Mouse (Mus musculus) liver, postnatal 0 days (tissue): Measurements from ENCODE around the gene Fbxw4. TPM values are rescaled to one million over a fixed set of nuclear protein-coding genes. Genes with fewer than 3 reads are reported as not detected.
A peak's percentile ranks its signal among the peaks of the same experiment; 100 is the strongest.

ENCODE experiments used
- ATAC-seq: fragments of 200-750 bp; cut with Nextera tagmentation; 2 replicates; pipeline ENCODE4 v1.8.0; 2017; ENCODE audit warnings: mild to moderate bottlenecking, moderate library complexity
- DNase-seq: peaks from one replicate; pipeline ENCODE4 v3.0.0-alpha.2; 2016
- H3K27ac ChIP-seq: fragments of 300-500 bp; sonication (generic); 2 replicates; pipeline ENCODE4 v1.5.1; 2014; ENCODE audit warnings: antibody characterized with exemption, moderate library complexity, mild to moderate bottlenecking, low read depth
- H3K27me3 ChIP-seq: fragments of 300-500 bp; sonication (generic); 2 replicates; pipeline ENCODE4 v1.6.1; 2014; ENCODE audit warnings: low read length, control low read depth, mixed read lengths; ENCODE audit not compliant: insufficient read depth
- H3K36me3 ChIP-seq: fragments of 300-500 bp; sonication (generic); replicated peaks from 2 replicates; pipeline ENCODE4 v1.6.1; 2014; ENCODE audit warnings: mild to moderate bottlenecking, control low read depth, low read length, moderate library complexity, mixed read lengths; ENCODE audit not compliant: insufficient read depth
- H3K4me1 ChIP-seq: fragments of 300-500 bp; sonication (generic); 2 replicates; pipeline ENCODE4 v1.6.1; 2014; ENCODE audit warnings: antibody characterized with exemption, mild to moderate bottlenecking, control low read depth; ENCODE audit not compliant: insufficient read depth
- H3K4me2 ChIP-seq: fragments of 300-500 bp; sonication (generic); 2 replicates; pipeline ENCODE4 v1.6.1; 2014; ENCODE audit warnings: low read depth, mild to moderate bottlenecking, low read length, moderate library complexity, mixed read lengths
- H3K4me3 ChIP-seq: fragments of 300-500 bp; sonication (generic); 2 replicates; pipeline ENCODE4 v1.5.1; 2014; ENCODE audit warnings: low read depth, low read length
- H3K9ac ChIP-seq: fragments of 300-500 bp; sonication (generic); replicated peaks from 2 replicates; pipeline ENCODE4 v1.6.1; 2014; ENCODE audit warnings: mild to moderate bottlenecking, moderate library complexity
- H3K9me3 ChIP-seq: fragments of 300-500 bp; sonication (generic); 2 replicates; pipeline ENCODE4 v1.6.1; 2016; ENCODE audit warnings: mild to moderate bottlenecking, control low read depth, low read length, mixed read lengths
- CTCF ChIP-seq: sonication (generic); IDR thresholded peaks from 2 replicates; pipeline ENCODE4 v1.5.1; 2016; ENCODE audit warnings: antibody characterized with exemption, low read depth
- EP300 ChIP-seq: IDR thresholded peaks from 2 replicates; pipeline ENCODE4 v1.6.1; 2016; ENCODE audit warnings: antibody characterized with exemption, low read depth, mild to moderate bottlenecking
- WGBS: fragments of 180-500 bp; shearing (Covaris S2); extraction: QIAGEN DNeasy Blood & Tissue Kit; methylation state at CpG from one replicate; pipeline ENCODE4 v1.1.7; 2014; ENCODE audit not compliant: insufficient replicate concordance; 5-methylcytosine and 5-hydroxymethylcytosine counted together
- polyA plus RNA-seq: library from polyadenylated mRNA; unstranded; fragments of >200 nt; fragmentation: Nextera tagmentation; extraction: Ambion mirVana; gene quantifications from 2 replicates; pipeline ENCODE4 v1.2.1, GENCODE M21; 2015

Gene Fbxw4
- polyA plus RNA-seq, 1 experiment from 2014 or later: 2.2 TPM

- no peak overlapping the region for H3K4me2 ChIP-seq
- no peak overlapping the region for H3K9ac ChIP-seq
- H3K9me3 ChIP-seq: no peaks in the 10 kb centered on the region
- no peak overlapping the region for H3K4me3 ChIP-seq
- H3K27me3 ChIP-seq: no peaks in the 10 kb centered on the region
- no peak overlapping the region for H3K27ac ChIP-seq
- H3K4me1 ChIP-seq: peaks cover 11% of the 10 kb centered on the region
- H3K36me3 ChIP-seq: peaks cover 16% of the 10 kb centered on the region
- ATAC-seq (peak; percentile 66), DNase-seq (peak; percentile 81)
- TF ChIP-seq EP300 (no peak), CTCF (peak; percentile 85)
- WGBS: 52% methylated on average over 3 of the region's 3 CpGs
These were observed 78.9 kb downstream of the Fbxw4 start for GRCm38 (mm10) chr19:45581257-45581656.

- 87% methylated on average over 12 of the region's 12 CpGs for WGBS
- peaks cover 21% of the 10 kb centered on the region for H3K4me1 ChIP-seq
- H3K27me3 ChIP-seq: no peaks in the 10 kb centered on the region
- H3K9me3 ChIP-seq: no peaks in the 10 kb centered on the region
- no peak overlapping the region for H3K9ac ChIP-seq
- peaks cover 18% of the 10 kb centered on the region for H3K36me3 ChIP-seq
- TF ChIP-seq CTCF (no peak), EP300 (no peak)
- no peak for DNase-seq
- no peak overlapping the region for H3K4me3 ChIP-seq
- H3K4me2 ChIP-seq: no peak overlapping the region
- H3K27ac ChIP-seq: no peak overlapping the region
- no peak for ATAC-seq
These were observed 79.9 kb downstream of the Fbxw4 start for GRCm38 (mm10) chr19:45580235-45580634.

GRCm38 (mm10) chr19:45579416-45579815 lies 80.7 kb downstream of the Fbxw4 start:
- H3K36me3 ChIP-seq: peaks cover 18% of the 10 kb centered on the region
- H3K4me2 ChIP-seq: no peak overlapping the region
- WGBS: 89% methylated on average over 7 of the region's 7 CpGs
- no peak overlapping the region for H3K4me3 ChIP-seq
- H3K4me1 ChIP-seq: peaks cover 27% of the 10 kb centered on the region
- H3K27me3 ChIP-seq: no peaks in the 10 kb centered on the region
- ATAC-seq: no peak
- TF ChIP-seq EP300: no peak
- no peak for TF ChIP-seq CTCF
- no peak overlapping the region for H3K9ac ChIP-seq
- no peaks in the 10 kb centered on the region for H3K9me3 ChIP-seq
- no peak overlapping the region for H3K27ac ChIP-seq
- no peak for DNase-seq

- Histone ChIP-seq H3K9me3 (no peaks in the 10 kb centered on the region), H3K4me3 (no peak overlapping the region), H3K36me3 (peaks cover 18% of the 10 kb centered on the region), H3K4me1 (peaks cover 27% of the 10 kb centered on the region), H3K9ac (no peak overlapping the region), H3K27me3 (no peaks in the 10 kb centered on the region), H3K4me2 (no peak overlapping the region), H3K27ac (no peak overlapping the region)
- WGBS: 87% methylated on average over 12 of the region's 12 CpGs
- DNase-seq: no peak
- no peak for TF ChIP-seq CTCF
- no peak for ATAC-seq
These were observed 81.1 kb downstream of the Fbxw4 start for GRCm38 (mm10) chr19:45578976-45579375.

- Histone ChIP-seq H3K4me2 (0 out of 2 replicates have a peak overlapping the region, but pooled peaks have one; percentile 2), H3K9me3 (no peaks in the 10 kb centered on the region), H3K36me3 (peaks cover 18% of the 10 kb centered on the region), H3K27me3 (no peaks in the 10 kb centered on the region), H3K9ac (no peak overlapping the region), H3K4me1 (peaks cover 27% of the 10 kb centered on the region), H3K27ac (no peak overlapping the region), H3K4me3 (no peak overlapping the region)
- 49% methylated on average over 14 of the region's 14 CpGs for WGBS
- no peak for ATAC-seq
- DNase-seq: no peak
- no peak for TF ChIP-seq EP300
- no peak for TF ChIP-seq CTCF
These were observed 82.9 kb downstream of the Fbxw4 start for GRCm38 (mm10) chr19:45577141-45577750.

GRCm38 (mm10) chr19:45575632-45576001 lies 84.5 kb downstream of the Fbxw4 start:
- H3K4me3 ChIP-seq: no peak overlapping the region

More at GRCm38 (mm10) chr19:45575632-45576001, 84.5 kb downstream of the Fbxw4 start:
- TF ChIP-seq CTCF (no peak), EP300 (no peak)
- no peak for DNase-seq
- ATAC-seq: no peak; the same call in 1 of the 2 replicates
- Histone ChIP-seq H3K9ac (no peak overlapping the region; the same call in 1 of the 2 replicates), H3K4me1 (peaks cover 27% of the 10 kb centered on the region), H3K36me3 (peaks cover 20% of the 10 kb centered on the region), H3K4me2 (peak overlapping the region; percentile 30; the same call in 1 of the 2 replicates), H3K27ac (peak overlapping the region; percentile 55; the same call in 1 of the 2 replicates), H3K9me3 (no peaks in the 10 kb centered on the region), H3K27me3 (no peaks in the 10 kb centered on the region)
- WGBS: 22% methylated on average over 8 of the region's 8 CpGs
